9 mouse cellular contexts compared by ENCODE assay signal in the genomic region with DNA sequence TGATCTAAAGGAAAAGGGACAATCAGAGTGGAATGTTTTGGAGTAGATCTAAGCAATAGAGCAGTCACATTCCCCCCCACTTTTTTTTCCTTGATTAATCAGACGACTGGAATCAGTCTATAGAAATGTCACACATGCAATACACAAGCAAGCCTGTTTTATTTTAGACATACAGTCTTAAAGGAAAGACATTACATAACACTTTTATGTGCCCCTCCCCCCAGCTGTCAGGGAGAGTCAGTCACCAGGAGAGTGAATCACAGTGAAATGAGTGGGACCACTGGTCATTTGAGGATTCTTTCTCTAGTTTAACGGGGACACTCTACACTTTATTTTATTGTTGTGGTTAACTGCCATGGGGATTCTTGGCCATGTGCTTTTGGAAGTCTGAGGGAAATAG. TPM values are rescaled to one million over a fixed set of nuclear protein-coding genes. Genes with fewer than 3 reads are reported as not detected.
DNase-seq lines count a peak whose midpoint lies in the region; ATAC-seq and TF ChIP-seq lines count a peak whose summit lies in the region.
"Had no signal": no experiment of that assay in that cellular context is flagged by ENCODE, and none has a peak within 500 bp of the region (broad histone marks: within the 10 kb centered on the region; RNA-seq: fewer than 3 reads in every experiment).

No protein-coding gene starts in this region.

- peaks cover 2% of the 10 kb centered on the region; the same call in 1 of the 2 replicates for H3K4me1 ChIP-seq in neural tube, embryonic 11.5 days (ENCODE audit: control insufficient read depth, insufficient read depth, low read length)
- H3K4me1 ChIP-seq in hindbrain, embryonic 12.5 days, result peaks cover 9% of the 10 kb centered on the region; the same call in 1 of the 2 replicates
- H3K4me1 ChIP-seq in lung, postnatal 0 days (ENCODE audit: insufficient read depth, low read depth, low read length), result peaks cover 7% of the 10 kb centered on the region; the same call in 1 of the 2 replicates
- no peaks in the 10 kb centered on the region; the same call in 1 of the 2 replicates for H3K4me1 ChIP-seq in stomach, postnatal 0 days (replicated peaks; ENCODE audit: control insufficient read depth, insufficient read depth)
- H3K4me1 ChIP-seq: liver, embryonic 13.5 days had no signal

- 0 out of 2 replicates have a peak, but pooled peaks cover 5% of the 10 kb centered on the region for H3K27me3 ChIP-seq in neural tube, embryonic 11.5 days (ENCODE audit: control insufficient read depth, insufficient read depth, low read length)
- H3K27me3 ChIP-seq in hindbrain, embryonic 12.5 days, result 0 out of 2 replicates have a peak, but pooled peaks cover 3% of the 10 kb centered on the region
- H3K27me3 ChIP-seq in lung, postnatal 0 days (replicated peaks; ENCODE audit: insufficient read depth, low read length), result no peaks in the 10 kb centered on the region
- H3K27me3 ChIP-seq in stomach, postnatal 0 days (ENCODE audit: control insufficient read depth, insufficient read depth, low read length), result no peaks in the 10 kb centered on the region

- no peak for DNase-seq in neural tube, embryonic 11.5 days (ENCODE audit: low spot score)
- no peak for DNase-seq in neural tube, embryonic 10.5 days (ENCODE audit: extremely low spot score, low spot score)
- DNase-seq in lung, postnatal 0 days (ENCODE audit: low spot score), result peak; percentile 31
- no peak for DNase-seq in stomach, postnatal 0 days (ENCODE audit: low spot score)
- DNase-seq in left cerebral cortex, adult 9 months (ENCODE audit: low spot score in 2 of 2), result no peak
- DNase-seq in thymus, adult 18-20 months, result no peak
- no peak for DNase-seq in adipocyte (ENCODE audit: low spot score)
- DNase-seq: liver, embryonic 13.5 days had no signal

- no peak overlapping the region for H3K9ac ChIP-seq in neural tube, embryonic 11.5 days (ENCODE audit: low read length)
- no peak overlapping the region for H3K9ac ChIP-seq in hindbrain, embryonic 12.5 days
- no peak overlapping the region for H3K9ac ChIP-seq in lung, postnatal 0 days (replicated peaks; ENCODE audit: low read depth)
- no peak overlapping the region for H3K9ac ChIP-seq in stomach, postnatal 0 days (ENCODE audit: low read length)
- H3K9ac ChIP-seq: liver, embryonic 13.5 days had no signal

- H3K9me3 ChIP-seq in neural tube, embryonic 11.5 days (ENCODE audit: control insufficient read depth, low read length), result no peaks in the 10 kb centered on the region
- H3K9me3 ChIP-seq in hindbrain, embryonic 12.5 days (replicated peaks), result no peaks in the 10 kb centered on the region
- no peaks in the 10 kb centered on the region for H3K9me3 ChIP-seq in lung, postnatal 0 days (ENCODE audit: low read length)
- no peaks in the 10 kb centered on the region for H3K9me3 ChIP-seq in stomach, postnatal 0 days (ENCODE audit: control insufficient read depth, low read length)
- H3K9me3 ChIP-seq: liver, embryonic 13.5 days had no signal

- WGBS in neural tube, embryonic 11.5 days, result 7% methylated on average over 2 of the region's 2 CpGs
- WGBS in hindbrain, embryonic 12.5 days, result 9% methylated on average over 2 of the region's 2 CpGs
- WGBS in lung, postnatal 0 days, result 17% methylated on average over 2 of the region's 2 CpGs
- 50% methylated on average over 2 of the region's 2 CpGs for WGBS in stomach, postnatal 0 days

- H3K27ac ChIP-seq in neural tube, embryonic 11.5 days (ENCODE audit: low read depth, low read length), result no peak overlapping the region
- no peak overlapping the region for H3K27ac ChIP-seq in hindbrain, embryonic 12.5 days
- H3K27ac ChIP-seq in lung, postnatal 0 days (ENCODE audit: low read length), result 0 out of 2 replicates have a peak overlapping the region, but pooled peaks have one; percentile 7
- no peak overlapping the region for H3K27ac ChIP-seq in stomach, postnatal 0 days (replicated peaks)
- H3K27ac ChIP-seq: liver, embryonic 13.5 days had no signal

- no peak for ATAC-seq in neural tube, embryonic 11.5 days (ENCODE audit: insufficient read depth, low FRiP score, low TSS enrichment)
- no peak for ATAC-seq in hindbrain, embryonic 12.5 days (ENCODE audit: low FRiP score)
- no peak for ATAC-seq in lung, postnatal 0 days
- ATAC-seq in stomach, postnatal 0 days (ENCODE audit: low FRiP score, low TSS enrichment), result no peak

- no peaks in the 10 kb centered on the region for H3K36me3 ChIP-seq in neural tube, embryonic 11.5 days (ENCODE audit: control insufficient read depth, insufficient read depth, low read length)
- H3K36me3 ChIP-seq in hindbrain, embryonic 12.5 days, result no peaks in the 10 kb centered on the region
- H3K36me3 ChIP-seq in lung, postnatal 0 days (ENCODE audit: insufficient read depth, low read length), result peaks cover 6% of the 10 kb centered on the region; the same call in 1 of the 2 replicates
- no peaks in the 10 kb centered on the region for H3K36me3 ChIP-seq in stomach, postnatal 0 days (ENCODE audit: control insufficient read depth, insufficient read depth, low read length)
- H3K36me3 ChIP-seq: liver, embryonic 13.5 days had no signal

- no peak for TF ChIP-seq CTCF in lung, postnatal 0 days (IDR thresholded peaks at IDR 0.05)
- no peak for TF ChIP-seq CTCF in stomach, postnatal 0 days (IDR thresholded peaks at IDR 0.05; ENCODE audit: low read depth)

- peak overlapping the region; percentile 81 for H3K4me2 ChIP-seq in neural tube, embryonic 11.5 days (ENCODE audit: low read depth)
- peak overlapping the region; percentile 89 for H3K4me2 ChIP-seq in hindbrain, embryonic 12.5 days (replicated peaks)
- H3K4me2 ChIP-seq in lung, postnatal 0 days (replicated peaks; ENCODE audit: low read depth, low read length), result peak overlapping the region; percentile 79
- peak overlapping the region; percentile 60 for H3K4me2 ChIP-seq in stomach, postnatal 0 days (replicated peaks; ENCODE audit: low read depth)

- peak overlapping the region; percentile 72 for H3K4me3 ChIP-seq in neural tube, embryonic 11.5 days (ENCODE audit: low read depth, low read length)
- H3K4me3 ChIP-seq in hindbrain, embryonic 12.5 days, result peak overlapping the region; percentile 85
- peak overlapping the region; percentile 81 for H3K4me3 ChIP-seq in lung, postnatal 0 days (ENCODE audit: low read depth, low read length)
- H3K4me3 ChIP-seq in stomach, postnatal 0 days (ENCODE audit: low read depth, low read length), result peak overlapping the region; percentile 75

- no peak for TF ChIP-seq EP300 in lung, postnatal 0 days (IDR thresholded peaks at IDR 0.05)
- no peak for TF ChIP-seq EP300 in stomach, postnatal 0 days (optimal IDR thresholded peaks at IDR 0.05)

RNA-seq across cellular contexts. Expression of gene Arhgef26, which starts 2.7 kb away (rescaled TPM):
- 11.4 and 12.5 TPM in 2 replicates for polyA plus RNA-seq in neural tube, embryonic 11.5 days (2014; fragmentation: Nextera tagmentation; extraction: Ambion mirVana)
- 17.2 and 19.2 TPM in 2 replicates for polyA plus RNA-seq in hindbrain, embryonic 12.5 days (2016; fragmentation: Nextera tagmentation; extraction: Ambion mirVana)
- polyA plus RNA-seq in lung, postnatal 0 days (2015; fragmentation: Nextera tagmentation; extraction: Ambion mirVana), result 34.4 and 36.9 TPM in 2 replicates
- 5.2 and 5.9 TPM in 2 replicates for polyA plus RNA-seq in stomach, postnatal 0 days (2015; fragmentation: Nextera tagmentation; extraction: Ambion mirVana)
